Mouse (Mus musculus) brain, adult 2 months (tissue): Measurements from ENCODE around the gene Adamtsl4.
"Not testable (repeated sequence)": the region's sequence is repeated elsewhere in the genome, so short reads cannot be mapped to it uniquely, and the experiment has no call there.

ENCODE experiments used
- DNase-seq: peaks from one replicate; pipeline ENCODE4 v3.0.0; 2011; ENCODE audit warnings: low read depth, low spot score

Gene Adamtsl4

DNA sequence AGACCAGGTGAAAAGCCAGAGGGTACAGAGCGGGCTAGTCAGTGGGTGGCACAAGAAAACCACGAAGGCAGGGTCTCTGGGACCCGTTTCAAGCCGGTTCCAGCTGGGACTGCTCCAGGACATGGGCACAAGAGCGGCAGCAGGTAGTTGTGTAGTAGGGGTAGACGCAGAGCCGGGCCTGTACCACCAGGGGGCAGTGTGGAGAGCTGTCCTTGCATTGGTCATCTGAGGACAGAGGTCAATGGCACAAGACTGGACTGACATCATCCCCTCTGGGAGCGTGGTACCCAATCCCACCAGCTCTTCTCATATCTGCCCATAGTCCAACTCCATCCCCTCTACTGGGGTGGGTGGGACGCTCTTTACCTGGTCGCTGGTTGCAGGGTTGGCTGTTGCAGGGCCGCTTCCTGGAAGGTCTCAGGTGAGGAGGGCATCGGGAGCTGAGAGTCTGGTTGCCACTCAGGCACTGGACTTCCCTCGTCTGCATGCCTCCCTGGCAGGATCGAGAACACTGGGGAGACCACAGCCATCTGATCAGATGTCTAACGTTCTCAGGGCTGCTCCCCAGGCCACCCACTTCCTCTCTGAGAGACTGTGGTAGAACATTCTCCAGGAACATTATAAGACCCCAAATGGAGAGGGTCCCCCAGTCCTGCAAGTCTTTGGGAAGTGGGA lies 10.8 kb downstream of the Adamtsl4 start:
- DNase-seq, result peak; percentile 72

DNA sequence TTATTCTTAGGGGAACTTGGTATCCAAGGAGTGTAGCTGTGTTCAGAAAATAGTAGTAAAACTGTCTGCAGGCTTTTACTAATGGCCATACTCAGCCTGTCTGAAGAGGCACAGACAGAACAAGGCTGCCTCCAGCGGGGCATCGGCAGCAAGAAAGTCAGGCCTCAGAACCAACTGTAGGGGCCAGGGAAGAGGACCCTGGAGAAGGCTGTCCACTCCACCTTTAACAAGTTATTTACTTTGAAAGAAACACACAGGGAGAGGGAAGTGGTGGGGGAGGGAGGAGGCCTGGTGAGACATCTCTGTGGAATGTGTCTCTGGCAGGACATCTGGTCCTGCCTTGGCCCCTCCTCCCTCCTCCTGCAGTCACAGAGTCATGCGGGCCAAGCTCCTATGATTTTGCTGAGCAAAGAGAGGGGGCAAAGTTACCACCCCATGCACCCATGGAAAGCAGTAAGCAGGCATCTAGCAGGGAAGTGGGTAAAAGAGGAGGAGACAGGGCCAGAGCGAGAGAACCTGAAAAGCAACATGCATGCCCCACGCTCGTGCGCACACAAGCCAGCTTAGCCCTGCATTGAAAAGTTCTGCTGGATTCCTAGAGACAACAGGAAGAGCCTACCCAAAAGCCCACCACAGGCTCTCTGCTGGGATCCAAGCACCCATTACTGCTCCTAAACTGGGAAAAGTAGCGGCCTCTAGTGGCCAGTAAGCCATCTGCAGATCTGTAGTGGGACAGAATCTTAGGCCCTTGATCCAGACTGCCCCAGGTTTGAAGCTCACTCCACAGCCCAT lies 12.2 kb downstream of the Adamtsl4 start:
- DNase-seq, result peak; percentile 76

DNA sequence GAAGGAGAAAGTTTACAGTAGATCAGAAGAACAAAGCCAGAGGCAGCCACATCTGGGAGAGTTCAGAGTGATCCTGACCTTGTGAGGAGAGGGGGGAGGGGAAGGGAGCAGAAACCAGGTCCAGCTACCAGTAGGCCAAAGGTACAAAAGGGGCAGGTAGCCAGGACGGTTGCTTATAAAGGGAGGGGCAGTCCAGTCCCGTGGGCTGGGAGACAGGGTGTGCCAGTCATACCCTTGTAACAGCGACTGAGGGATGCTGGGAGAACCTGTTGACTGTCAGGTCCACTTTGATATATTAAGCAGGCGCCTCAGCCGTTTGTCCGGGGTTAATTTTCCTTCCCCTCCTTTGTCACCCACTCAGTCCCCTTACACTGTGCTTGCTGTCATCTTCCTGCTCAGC lies 12.9 kb downstream of the Adamtsl4 start:
- DNase-seq, result no peak

DNA sequence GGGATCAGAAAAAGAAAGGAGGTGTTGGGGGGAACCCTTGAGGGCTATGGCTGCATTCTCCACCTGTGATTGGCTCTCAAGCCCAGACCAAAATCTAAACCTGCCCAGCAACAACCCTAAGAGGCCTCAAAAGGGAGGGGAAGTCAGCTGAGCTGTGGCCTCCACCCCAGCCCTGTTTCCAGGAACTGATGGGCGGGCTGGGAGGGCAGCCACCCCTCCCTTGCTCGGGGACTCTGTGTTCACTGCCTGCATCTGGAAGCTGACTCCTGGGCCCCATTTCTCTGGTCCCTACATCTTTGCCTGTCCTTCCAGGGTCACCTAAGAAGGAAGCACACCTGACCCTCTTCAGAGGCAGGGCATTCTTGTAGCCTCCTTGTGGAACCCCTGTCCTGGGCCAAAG lies 13.5 kb downstream of the Adamtsl4 start:
- peak; percentile 66 for DNase-seq

- no peak for DNase-seq
Observed at GRCm38 (mm10) chr3:95673707-95674211, 14.0 kb downstream of the Adamtsl4 start.

DNA sequence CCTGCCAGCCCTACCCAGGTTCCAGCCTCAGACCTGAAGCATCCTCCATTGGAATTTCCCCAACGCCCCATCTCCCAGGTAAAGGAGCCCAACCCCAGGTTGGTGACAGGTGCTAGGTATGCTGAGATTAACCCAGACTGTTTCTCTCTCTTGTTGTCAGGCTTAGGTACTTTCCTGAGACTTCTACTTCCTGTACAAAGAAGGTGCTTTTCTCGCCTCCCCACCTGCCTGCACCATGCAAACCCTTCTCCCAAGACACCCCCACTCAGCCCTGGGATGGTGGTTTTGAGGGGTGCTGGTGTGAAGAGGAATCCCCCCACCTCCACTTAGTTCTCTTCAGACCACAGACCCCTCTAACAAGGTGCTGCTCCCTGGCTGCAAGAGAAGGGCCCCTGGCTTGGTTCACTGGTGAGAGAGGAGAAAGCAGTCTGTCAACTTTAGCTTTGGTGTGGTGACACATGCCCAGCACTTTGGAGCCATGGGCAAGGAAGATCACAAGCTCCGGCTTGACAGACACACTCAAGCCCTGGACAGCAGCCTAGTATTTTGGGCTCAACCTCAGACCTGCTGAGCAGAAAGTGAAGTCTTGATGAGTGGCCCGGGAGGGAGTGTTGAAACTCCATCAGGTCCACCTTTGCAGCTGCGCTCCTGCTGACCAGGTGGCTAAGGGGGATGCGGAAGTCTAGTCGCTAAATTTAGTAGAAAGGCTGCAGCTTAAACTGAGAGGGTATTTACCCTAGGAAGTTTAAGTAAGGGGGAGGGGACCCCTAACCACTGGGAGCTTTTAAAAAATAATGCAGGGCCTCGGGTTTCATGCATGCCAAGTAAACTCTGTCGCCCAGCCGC lies 14.6 kb downstream of the Adamtsl4 start:
- DNase-seq, result no peak

DNA sequence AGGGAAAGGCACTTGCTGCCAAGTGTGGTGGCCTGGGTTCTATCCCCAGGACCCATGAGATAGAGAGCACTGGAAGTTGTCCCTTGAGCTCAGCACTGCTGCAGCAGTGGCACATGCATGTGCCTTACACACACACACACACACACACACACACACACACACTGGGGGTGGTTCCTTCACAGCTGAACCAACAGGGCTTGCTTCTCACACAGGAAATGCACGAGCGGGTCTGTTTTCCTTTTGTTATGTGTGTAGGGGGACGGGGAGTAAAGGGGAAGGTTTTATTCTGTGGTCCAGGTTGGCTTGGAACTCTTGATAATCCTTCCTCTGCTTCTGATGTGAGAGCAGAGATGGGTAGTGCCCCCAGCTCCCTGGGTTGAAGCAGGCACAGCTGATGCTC lies 15.3 kb downstream of the Adamtsl4 start:
- no peak for DNase-seq

DNA sequence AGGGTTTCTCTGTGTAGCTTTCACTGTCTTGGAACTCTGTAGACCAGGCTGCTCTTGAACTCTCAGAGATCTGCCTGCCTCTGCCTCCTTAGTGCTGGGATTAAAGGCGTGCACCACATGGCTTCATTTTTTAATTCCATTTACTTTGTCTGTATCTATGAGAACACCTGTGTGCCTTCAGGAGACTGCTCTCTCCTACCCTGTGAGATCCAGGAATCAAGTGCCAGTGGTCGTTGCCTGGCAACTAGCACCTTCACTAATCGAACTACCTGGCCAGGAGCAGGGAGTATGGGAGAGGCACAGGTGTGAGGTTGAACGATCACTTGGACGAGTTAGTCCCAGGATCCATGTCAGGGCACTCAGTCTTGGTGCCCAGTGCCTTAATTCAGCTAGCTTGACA lies 16.5 kb downstream of the Adamtsl4 start:
- DNase-seq, result no peak

DNA sequence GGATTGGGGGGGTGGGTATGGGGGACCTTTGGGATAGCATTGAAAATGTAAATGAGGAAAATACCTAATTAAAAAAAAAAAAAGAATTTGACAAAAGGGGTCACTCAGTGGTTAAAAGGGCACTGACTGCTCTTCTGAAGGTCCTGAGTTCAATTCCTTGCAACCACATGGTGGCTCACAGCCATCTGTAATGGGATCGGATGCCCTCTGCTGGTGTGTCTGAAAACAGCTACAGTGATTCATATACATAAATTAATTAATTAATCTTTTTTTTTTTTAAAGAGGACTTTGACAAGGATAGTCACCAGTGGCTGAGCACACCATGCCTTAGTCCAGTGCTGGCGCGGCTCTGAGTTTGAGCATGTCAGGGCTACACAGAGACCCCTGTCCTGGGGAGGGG lies 17.3 kb downstream of the Adamtsl4 start:
- not testable (repeated sequence) for DNase-seq

DNA sequence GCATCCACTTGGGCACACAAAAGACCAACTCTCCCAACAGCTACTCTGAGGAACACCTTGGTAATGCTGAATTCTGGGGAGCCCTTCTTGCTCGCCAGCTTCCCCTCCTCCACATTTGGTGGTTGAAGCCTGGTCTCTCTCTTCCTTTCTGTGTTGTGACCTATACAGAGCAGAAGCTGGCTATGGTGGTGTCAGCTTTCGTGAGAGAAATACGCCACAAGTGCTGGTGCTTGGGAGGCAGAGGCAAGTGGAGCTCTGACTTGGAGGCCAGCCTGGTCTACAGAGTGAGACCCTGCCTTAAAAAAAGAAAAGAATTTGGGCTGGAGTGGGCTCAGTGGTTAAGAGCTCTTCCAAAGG lies 18.4 kb downstream of the Adamtsl4 start:
- no peak for DNase-seq

DNA sequence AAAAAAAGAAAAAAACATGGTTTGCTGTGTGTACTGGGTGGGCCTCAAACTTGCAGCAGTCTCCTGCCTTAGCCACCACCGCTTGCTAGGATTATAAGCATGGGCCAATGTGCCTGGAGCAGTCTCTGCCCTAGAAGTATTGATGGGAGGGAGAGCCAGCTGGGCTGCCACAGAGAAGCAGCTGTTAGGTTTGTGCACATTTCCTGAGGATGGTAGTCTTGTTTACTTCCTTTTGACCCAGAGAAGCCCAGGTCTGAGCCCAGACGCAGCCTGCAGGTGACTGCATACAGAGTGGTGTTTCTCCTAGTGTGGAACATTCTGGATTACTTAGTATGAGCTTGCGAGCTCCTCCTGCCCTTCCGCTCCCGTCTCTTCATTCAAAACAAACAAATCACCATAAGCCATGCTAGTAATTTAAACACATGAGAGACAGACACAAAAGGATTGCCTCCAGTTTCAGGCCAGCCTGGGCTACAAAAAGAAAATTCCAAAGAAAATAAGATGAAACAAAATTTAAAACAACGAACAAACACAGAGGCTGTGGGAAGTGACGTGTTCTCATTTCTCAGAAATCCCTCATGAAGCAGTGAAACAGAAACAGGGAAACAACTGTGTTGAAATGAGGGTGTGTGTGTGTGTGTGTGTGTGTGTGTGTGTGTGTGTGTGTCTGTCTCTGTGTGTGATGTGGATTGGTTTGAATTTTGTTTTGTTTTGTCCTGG lies 19.0 kb downstream of the Adamtsl4 start:
- no peak for DNase-seq

DNA sequence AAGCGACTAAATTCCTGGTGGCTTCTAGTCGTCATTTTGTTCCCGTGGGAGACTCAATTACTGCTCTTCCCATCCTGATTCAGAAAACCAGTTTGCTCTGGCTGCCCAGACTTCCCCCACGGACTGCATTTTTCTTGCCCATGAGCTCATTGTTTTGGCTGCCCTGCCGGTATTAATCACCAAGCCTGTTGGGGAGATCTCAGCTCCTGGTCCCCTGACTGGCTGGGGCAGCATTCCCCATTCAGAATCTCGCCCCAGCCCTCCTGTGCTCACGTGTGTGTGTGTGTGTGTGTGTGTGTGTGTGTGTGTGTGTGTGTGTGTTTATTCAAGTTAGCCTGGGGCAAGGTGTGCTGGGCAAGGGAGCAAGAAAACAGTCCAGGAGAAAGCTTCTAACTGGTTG lies 19.7 kb downstream of the Adamtsl4 start:
- DNase-seq, result peak; percentile 80

DNA sequence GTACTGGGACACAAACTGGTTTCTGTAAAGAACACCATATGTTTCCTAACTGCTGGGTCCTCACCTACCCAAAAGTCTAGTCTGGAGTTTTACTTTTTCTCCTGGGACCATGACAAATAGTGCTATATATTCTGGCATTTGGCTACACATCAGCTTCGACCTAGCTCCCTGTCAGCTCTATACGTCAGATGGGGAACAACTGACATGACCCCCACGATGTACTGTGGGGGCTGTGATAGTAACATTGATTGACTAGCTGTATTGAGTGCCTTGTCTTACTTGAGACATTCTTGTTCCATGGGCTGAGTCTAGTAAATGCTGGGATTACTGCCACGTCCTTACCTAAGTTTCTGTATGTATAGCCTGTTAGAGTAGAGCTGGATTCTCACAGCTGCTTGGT lies 20.2 kb downstream of the Adamtsl4 start:
- DNase-seq, result no peak

DNA sequence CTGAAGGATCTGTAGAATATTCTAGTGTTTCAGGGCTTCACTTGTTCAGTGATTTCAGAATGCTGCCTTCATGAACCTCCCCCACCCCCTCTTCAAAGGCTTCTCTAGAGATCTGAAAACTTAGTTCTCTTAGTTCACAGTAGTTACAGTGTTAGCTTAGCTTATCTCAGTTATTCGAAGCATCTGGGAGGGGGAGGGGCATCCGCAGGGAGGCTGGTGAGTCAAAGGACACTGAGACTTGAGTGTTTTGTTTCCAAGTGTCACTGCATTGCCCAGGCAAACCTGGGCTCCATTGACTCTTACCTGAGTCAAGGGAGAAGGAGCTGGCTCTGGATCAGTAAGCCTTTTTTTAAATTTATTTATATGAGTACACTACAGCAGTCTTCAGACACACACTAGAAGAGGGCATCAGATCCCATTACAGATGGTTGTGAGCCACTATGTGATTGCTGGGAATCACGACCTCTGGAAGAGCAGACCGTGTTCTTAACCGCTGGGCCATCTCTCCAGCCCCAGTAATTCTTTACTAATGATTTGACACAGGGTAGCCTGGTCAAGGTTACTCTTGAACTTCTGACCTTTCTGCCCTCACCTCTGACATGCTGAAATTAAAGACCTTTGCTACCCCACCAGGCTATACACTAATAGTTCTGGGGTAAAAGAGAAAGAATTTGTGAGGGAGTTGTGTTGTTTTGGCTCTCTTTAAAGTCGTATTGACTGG lies 21.4 kb downstream of the Adamtsl4 start:
- no peak for DNase-seq

GRCm38 (mm10) chr3:95664940-95665352 lies 22.8 kb downstream of the Adamtsl4 start:
- DNase-seq, result no peak

GRCm38 (mm10) chr3:95663969-95664608 lies 23.6 kb downstream of the Adamtsl4 start:
- no peak for DNase-seq

- no peak for DNase-seq
Observed at GRCm38 (mm10) chr3:95663486-95663885, 24.2 kb downstream of the Adamtsl4 start.

DNA sequence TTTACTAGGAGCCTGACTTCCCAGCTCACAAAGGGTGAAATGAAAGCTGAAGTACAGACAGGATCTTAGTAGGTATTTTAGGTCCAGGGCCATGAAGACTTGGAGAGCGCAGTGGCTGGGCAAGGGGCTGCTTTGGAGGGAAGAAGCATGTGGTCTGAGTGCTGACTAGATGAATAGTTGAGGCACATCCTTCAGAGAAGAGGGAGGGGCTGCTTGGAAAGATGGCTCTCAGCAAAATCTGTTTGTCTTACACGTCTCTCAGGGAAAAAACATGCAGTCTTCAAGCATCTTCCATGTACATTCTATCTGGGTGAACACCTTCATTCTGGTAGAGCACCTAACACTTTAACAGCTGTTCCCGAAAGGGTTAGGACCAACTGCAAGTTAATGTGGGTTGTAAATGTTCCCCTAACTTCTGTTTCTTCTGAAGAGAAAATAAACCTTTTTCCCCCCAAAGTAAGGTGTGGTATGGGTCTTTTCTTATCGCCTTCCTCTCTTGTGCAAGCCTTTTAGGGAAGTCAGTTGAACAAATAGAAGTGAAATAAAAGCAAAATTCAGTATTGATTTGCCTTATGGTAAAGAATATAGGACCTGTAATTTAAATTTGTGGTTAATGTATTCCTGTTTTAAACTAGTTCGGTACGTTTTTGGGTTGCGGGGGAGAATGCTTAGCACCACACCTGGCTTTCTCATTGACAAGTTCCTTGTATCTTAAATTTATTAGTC lies 24.8 kb downstream of the Adamtsl4 start:
- no peak for DNase-seq

DNA sequence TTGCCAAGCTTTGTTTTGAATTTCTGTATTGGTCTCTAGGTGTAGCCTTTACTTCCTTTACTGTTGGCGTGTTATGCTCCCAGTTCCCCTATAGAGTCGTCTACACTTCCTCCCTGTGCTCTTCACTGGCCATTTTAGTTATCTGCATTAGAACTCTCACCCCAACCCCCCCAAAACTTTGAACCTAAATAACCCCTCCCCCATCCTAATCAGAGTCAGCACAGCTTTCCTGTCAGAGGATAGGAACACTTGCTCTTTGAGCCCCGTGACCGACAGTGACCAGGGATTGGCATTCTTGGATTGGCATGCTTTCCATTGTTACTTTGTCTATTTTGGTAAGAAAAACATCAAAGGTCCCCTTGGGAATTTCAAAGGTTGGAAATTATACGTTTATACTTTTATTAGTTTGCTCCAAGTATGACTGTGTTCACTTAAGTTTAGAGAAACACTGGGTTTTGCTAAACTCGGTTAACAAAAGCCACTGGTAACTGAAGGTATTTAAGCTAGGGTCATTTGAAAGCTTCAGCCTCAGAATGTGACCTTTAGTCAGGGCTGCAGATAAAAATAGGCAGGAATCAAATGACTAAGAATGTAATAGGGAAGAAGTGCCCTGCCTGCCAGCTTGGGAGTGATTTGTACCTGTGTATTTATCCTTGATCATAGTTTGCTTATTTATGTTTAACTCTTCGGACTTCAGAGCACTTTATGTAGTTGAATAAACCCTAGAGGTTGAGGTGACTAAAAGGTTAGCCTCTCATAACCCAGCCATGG lies 25.6 kb downstream of the Adamtsl4 start:
- DNase-seq, result no peak
